Mouse (Mus musculus) liver, adult 2 months (tissue): ENCODE measurements at regions not wholly inside any gene's neighbourhood (a gene's known extent, or its start where the extent isn't known, plus 50 kb on each side); places are given as distances from the start of the nearest gene placed in this dataset.

Experiments
- CTCF ChIP-seq: fragments of 200-500 bp; IDR thresholded peaks from 2 replicates; pipeline ENCODE4 v1.5.1; 2011; ENCODE audit warnings: low read depth, low read length, control low read depth
- POLR2A ChIP-seq: fragments of 200-500 bp; IDR thresholded peaks from 2 replicates; pipeline ENCODE4 v1.6.1; 2011; ENCODE audit warnings: low read length, control low read depth; ENCODE audit not compliant: insufficient read depth; ENCODE audit errors: extremely low read depth

DNA sequence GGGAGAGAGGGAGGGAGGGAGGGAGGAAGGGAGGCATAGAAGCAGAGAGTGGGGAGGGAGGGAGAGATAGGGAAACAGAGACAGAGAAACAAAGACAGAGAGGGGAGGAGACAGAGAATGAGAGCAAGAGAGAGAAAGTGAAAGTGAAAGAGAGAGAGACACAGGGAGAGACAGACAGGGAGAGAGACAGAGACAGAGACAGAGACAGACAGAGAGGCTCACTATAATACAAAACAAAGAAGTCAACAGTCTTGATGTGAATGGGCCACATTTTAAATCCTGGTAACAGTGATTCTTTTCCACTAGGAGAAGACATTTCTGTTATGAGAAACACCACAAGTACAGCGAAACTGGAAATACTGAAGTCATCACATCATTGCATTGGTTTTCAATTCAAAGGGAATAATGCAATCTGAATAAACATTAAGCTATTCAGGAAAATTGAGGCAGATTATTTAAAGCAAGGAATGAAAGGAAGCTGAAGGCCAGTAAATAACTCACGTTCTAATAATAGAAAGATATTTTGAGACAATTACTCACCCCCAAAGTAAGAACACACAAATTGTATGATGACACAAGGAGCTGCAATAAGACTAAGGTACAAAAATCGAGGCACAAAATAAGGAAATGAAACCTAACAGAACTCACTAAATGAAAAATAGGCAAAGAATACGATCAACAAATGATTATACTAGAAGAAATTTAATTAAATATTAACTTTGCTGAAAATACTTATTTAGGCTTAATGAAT, 122.9 kb upstream of the 4933436I01Rik start:
- TF ChIP-seq POLR2A, result no peak
- no peak for TF ChIP-seq CTCF
